ENCODE assay signal across 17 mouse cellular contexts in genomic region chr15:103001370-103001769, GRCm38 (mm10). TPM values are rescaled to one million over a fixed set of nuclear protein-coding genes. Genes with fewer than 3 reads are reported as not detected.
DNase-seq lines count a peak whose midpoint lies in the region; ATAC-seq and TF ChIP-seq lines count a peak whose summit lies in the region.
"Had no signal": no experiment of that assay in that cellular context is flagged by ENCODE, and none has a peak within 500 bp of the region (broad histone marks: within the 10 kb centered on the region; RNA-seq: fewer than 3 reads in every experiment).

No protein-coding gene starts in this region.

- intact Hi-C loops in heart, postnatal 14 days (cut with DNase I), result no loop called here

- H3K9me3 ChIP-seq in kidney, embryonic 16.5 days (ENCODE audit: low read length), result no peaks in the 10 kb centered on the region
- H3K9me3 ChIP-seq in limb, embryonic 11.5 days (ENCODE audit: control insufficient read depth, low read length), result no peaks in the 10 kb centered on the region
- no peaks in the 10 kb centered on the region for H3K9me3 ChIP-seq in stomach, postnatal 0 days (ENCODE audit: control insufficient read depth, low read length)
- H3K9me3 ChIP-seq: embryonic facial prominence, embryonic 15.5 days; forebrain, embryonic 15.5 days; midbrain, embryonic 15.5 days had no signal

- H3K4me3 ChIP-seq in kidney, embryonic 16.5 days (ENCODE audit: low read length), result peak overlapping the region; percentile 63
- peak overlapping the region; percentile 41; the same call in 1 of the 2 replicates for H3K4me3 ChIP-seq in limb, embryonic 11.5 days (ENCODE audit: low read depth, low read length)
- H3K4me3 ChIP-seq in stomach, postnatal 0 days (ENCODE audit: low read depth, low read length), result no peak overlapping the region
- H3K4me3 ChIP-seq: forebrain, embryonic 15.5 days; left cerebral cortex, adult 2 months; midbrain, embryonic 15.5 days had no signal

- peaks cover 42% of the 10 kb centered on the region for H3K27me3 ChIP-seq in kidney, embryonic 16.5 days (ENCODE audit: insufficient read depth, low read length)
- H3K27me3 ChIP-seq in limb, embryonic 11.5 days (ENCODE audit: control insufficient read depth, insufficient read depth, low read length), result peaks cover 46% of the 10 kb centered on the region
- H3K27me3 ChIP-seq in stomach, postnatal 0 days (ENCODE audit: control insufficient read depth, insufficient read depth, low read length), result peaks cover 17% of the 10 kb centered on the region; the same call in 1 of the 2 replicates

- H3K36me3 ChIP-seq in kidney, embryonic 16.5 days (ENCODE audit: insufficient read depth, low read length), result no peaks in the 10 kb centered on the region
- H3K36me3 ChIP-seq in limb, embryonic 11.5 days (ENCODE audit: control insufficient read depth, insufficient read depth, low read length), result no peaks in the 10 kb centered on the region
- H3K36me3 ChIP-seq in stomach, postnatal 0 days (ENCODE audit: control insufficient read depth, insufficient read depth, low read length), result no peaks in the 10 kb centered on the region
- H3K36me3 ChIP-seq: embryonic facial prominence, embryonic 15.5 days; forebrain, embryonic 15.5 days; midbrain, embryonic 15.5 days had no signal

- peak overlapping the region; percentile 97 for H3K27ac ChIP-seq in kidney, embryonic 16.5 days (ENCODE audit: low read length)
- H3K27ac ChIP-seq in limb, embryonic 11.5 days (replicated peaks; ENCODE audit: low read depth, low read length), result no peak overlapping the region
- 0 out of 2 replicates have a peak overlapping the region, but pooled peaks have one; percentile 1 for H3K27ac ChIP-seq in stomach, postnatal 0 days (replicated peaks)
- H3K27ac ChIP-seq: embryonic facial prominence, embryonic 15.5 days; forebrain, embryonic 15.5 days; left cerebral cortex, adult 2 months; macrophage; midbrain, embryonic 15.5 days had no signal

- TF ChIP-seq EP300 in stomach, postnatal 0 days (optimal IDR thresholded peaks at IDR 0.05), result no peak

- DNase-seq in heart, adult 11 months, result peak; percentile 65
- DNase-seq in heart, postnatal 14 days, result no peak
- no peak for DNase-seq in kidney, postnatal 25 days
- DNase-seq in limb, embryonic 11.5 days (ENCODE audit: low spot score), result no peak
- DNase-seq in stomach, postnatal 0 days (ENCODE audit: low spot score), result no peak
- DNase-seq in frontal cortex, adult 2 months (ENCODE audit: extremely low spot score in 1 of 2, low spot score in 1 of 2), result no peak
- no peak for DNase-seq in liver
- DNase-seq: adrenal gland, adult 8-10 months; liver, postnatal 0 days had no signal

- ATAC-seq in kidney, embryonic 16.5 days (ENCODE audit: low FRiP score, low TSS enrichment), result no peak
- no peak for ATAC-seq in limb, embryonic 11.5 days (ENCODE audit: insufficient number of reproducible peaks, low FRiP score, low TSS enrichment, low read depth)
- ATAC-seq in stomach, postnatal 0 days (ENCODE audit: low FRiP score, low TSS enrichment), result no peak
- ATAC-seq: forebrain, embryonic 15.5 days; inflammation-experienced regulatory T-cells, adult 6 months; liver, postnatal 0 days; midbrain, embryonic 15.5 days had no signal

- no peak for TF ChIP-seq CTCF in stomach, postnatal 0 days (IDR thresholded peaks at IDR 0.05; ENCODE audit: low read depth)

- 58% methylated on average over 2 of the region's 2 CpGs for WGBS in kidney, embryonic 16.5 days
- 23% methylated on average over 2 of the region's 2 CpGs for WGBS in limb, embryonic 11.5 days
- 51% methylated on average over 2 of the region's 2 CpGs for WGBS in stomach, postnatal 0 days

- peak overlapping the region; percentile 90 for H3K9ac ChIP-seq in kidney, embryonic 16.5 days (replicated peaks; ENCODE audit: low read length)
- peak overlapping the region; percentile 84; the same call in 1 of the 2 replicates for H3K9ac ChIP-seq in limb, embryonic 11.5 days (ENCODE audit: low read length)
- no peak overlapping the region for H3K9ac ChIP-seq in stomach, postnatal 0 days (ENCODE audit: low read length)
- H3K9ac ChIP-seq: embryonic facial prominence, embryonic 15.5 days; forebrain, embryonic 15.5 days; liver, postnatal 0 days; midbrain, embryonic 15.5 days had no signal

- peak overlapping the region; percentile 71 for H3K4me2 ChIP-seq in kidney, embryonic 16.5 days (replicated peaks; ENCODE audit: low read depth, low read length)
- peak overlapping the region; percentile 78 for H3K4me2 ChIP-seq in limb, embryonic 11.5 days (ENCODE audit: low read depth, severe bottlenecking)
- H3K4me2 ChIP-seq in stomach, postnatal 0 days (replicated peaks; ENCODE audit: low read depth), result no peak overlapping the region
- H3K4me2 ChIP-seq: embryonic facial prominence, embryonic 15.5 days; forebrain, embryonic 15.5 days; midbrain, embryonic 15.5 days had no signal

- H3K4me1 ChIP-seq in kidney, embryonic 16.5 days (ENCODE audit: insufficient read depth, low read length), result peaks cover 63% of the 10 kb centered on the region
- H3K4me1 ChIP-seq in limb, embryonic 11.5 days (ENCODE audit: control insufficient read depth, insufficient read depth, low read length), result peaks cover 78% of the 10 kb centered on the region
- 0 out of 2 replicates have a peak, but pooled peaks cover 2% of the 10 kb centered on the region for H3K4me1 ChIP-seq in stomach, postnatal 0 days (replicated peaks; ENCODE audit: control insufficient read depth, insufficient read depth)

RNA-seq across cellular contexts. Expression of gene Hoxc6, which starts 3.3 kb away (rescaled TPM):
- total RNA-seq in heart, postnatal 14 days (2021), result not detected
- polyA plus RNA-seq in kidney, embryonic 16.5 days (2015; fragmentation: Nextera tagmentation; extraction: Ambion mirVana), result 7.6 and 11.0 TPM in 2 replicates
- polyA plus RNA-seq in limb, embryonic 11.5 days (2014; fragmentation: Nextera tagmentation; extraction: Ambion mirVana), result 9.5 and 10.9 TPM in 2 replicates
- polyA plus RNA-seq in stomach, postnatal 0 days (2015; fragmentation: Nextera tagmentation; extraction: Ambion mirVana), result 3.3 and 4.9 TPM in 2 replicates
- not detected in 2 replicates for polyA plus RNA-seq in frontal cortex, adult 2 months (2012; rRNA removed)
- total RNA-seq: common myeloid progenitor, adult 5-6 weeks; left cerebral cortex, adult 2 months had no signal
- polyA plus RNA-seq: forebrain, embryonic 15.5 days; inflammation-experienced regulatory T-cells, adult 6 months; liver, postnatal 0 days; macrophage; midbrain, embryonic 15.5 days had no signal

RNA-seq across cellular contexts. Expression of gene Hoxc8, which starts 11.0 kb away (rescaled TPM):
- not detected for total RNA-seq in heart, postnatal 14 days (2021)
- 6.6 and 9.2 TPM in 2 replicates for polyA plus RNA-seq in kidney, embryonic 16.5 days (2015; fragmentation: Nextera tagmentation; extraction: Ambion mirVana)
- 4.6 and 4.8 TPM in 2 replicates for polyA plus RNA-seq in limb, embryonic 11.5 days (2014; fragmentation: Nextera tagmentation; extraction: Ambion mirVana)
- polyA plus RNA-seq in stomach, postnatal 0 days (2015; fragmentation: Nextera tagmentation; extraction: Ambion mirVana), result 7.1 and 7.3 TPM in 2 replicates
- not detected in 2 replicates for polyA plus RNA-seq in frontal cortex, adult 2 months (2012; rRNA removed)
- total RNA-seq: common myeloid progenitor, adult 5-6 weeks; left cerebral cortex, adult 2 months had no signal
- polyA plus RNA-seq: embryonic facial prominence, embryonic 15.5 days; forebrain, embryonic 15.5 days; liver, postnatal 0 days; macrophage; midbrain, embryonic 15.5 days had no signal

RNA-seq across cellular contexts. Expression of gene Hoxc4, which starts 17.4 kb away (rescaled TPM):
- under 1 TPM in 1 of 2 experiments, not detected in 1; 0.31 TPM for total RNA-seq in heart, postnatal 14 days (2021)
- 6.9 and 8.6 TPM in 2 replicates for polyA plus RNA-seq in kidney, embryonic 16.5 days (2015; fragmentation: Nextera tagmentation; extraction: Ambion mirVana)
- 5.1 and 6.4 TPM in 2 replicates for polyA plus RNA-seq in limb, embryonic 11.5 days (2014; fragmentation: Nextera tagmentation; extraction: Ambion mirVana)
- polyA plus RNA-seq in stomach, postnatal 0 days (2015; fragmentation: Nextera tagmentation; extraction: Ambion mirVana), result 9.6 and 10.4 TPM in 2 replicates
- polyA plus RNA-seq in frontal cortex, adult 2 months (2012; rRNA removed), result 0.06 TPM in 1 of 2 replicates, not detected in the other
- total RNA-seq: common myeloid progenitor, adult 5-6 weeks; left cerebral cortex, adult 2 months had no signal
- polyA plus RNA-seq: forebrain, embryonic 15.5 days; inflammation-experienced regulatory T-cells, adult 6 months; macrophage; midbrain, embryonic 15.5 days had no signal

RNA-seq across cellular contexts. Expression of gene Hoxc9, which starts 25.1 kb away (rescaled TPM):
- total RNA-seq in heart, postnatal 14 days (2021), result not detected
- polyA plus RNA-seq in kidney, embryonic 16.5 days (2015; fragmentation: Nextera tagmentation; extraction: Ambion mirVana), result 7.4 and 9.2 TPM in 2 replicates
- 4.4 and 6.1 TPM in 2 replicates for polyA plus RNA-seq in limb, embryonic 11.5 days (2014; fragmentation: Nextera tagmentation; extraction: Ambion mirVana)
- not detected in 2 replicates for polyA plus RNA-seq in stomach, postnatal 0 days (2015; fragmentation: Nextera tagmentation; extraction: Ambion mirVana)
- polyA plus RNA-seq in frontal cortex, adult 2 months (2012; rRNA removed), result not detected in 2 replicates
- total RNA-seq: common myeloid progenitor, adult 5-6 weeks; left cerebral cortex, adult 2 months had no signal
- polyA plus RNA-seq: embryonic facial prominence, embryonic 15.5 days; forebrain, embryonic 15.5 days; inflammation-experienced regulatory T-cells, adult 6 months; liver, postnatal 0 days; macrophage; midbrain, embryonic 15.5 days had no signal

RNA-seq across cellular contexts. Expression of gene Hoxc5, which starts 34.1 kb away (rescaled TPM):
- total RNA-seq in heart, postnatal 14 days (2021), result not detected
- 4.3 and 5.9 TPM in 2 replicates for polyA plus RNA-seq in kidney, embryonic 16.5 days (2015; fragmentation: Nextera tagmentation; extraction: Ambion mirVana)
- polyA plus RNA-seq in limb, embryonic 11.5 days (2014; fragmentation: Nextera tagmentation; extraction: Ambion mirVana), result 8.3 and 9.1 TPM in 2 replicates
- polyA plus RNA-seq in stomach, postnatal 0 days (2015; fragmentation: Nextera tagmentation; extraction: Ambion mirVana), result 18.0 and 18.2 TPM in 2 replicates
- not detected in 2 replicates for polyA plus RNA-seq in frontal cortex, adult 2 months (2012; rRNA removed)
- total RNA-seq: common myeloid progenitor, adult 5-6 weeks; left cerebral cortex, adult 2 months had no signal
- polyA plus RNA-seq: forebrain, embryonic 15.5 days; inflammation-experienced regulatory T-cells, adult 6 months; liver, postnatal 0 days; macrophage; midbrain, embryonic 15.5 days had no signal
